Mouse (Mus musculus) B cell, adult (primary cell): ENCODE results near the gene Crx. TPM values are rescaled to one million over a fixed set of nuclear protein-coding genes. Genes with fewer than 3 reads are reported as not detected.

Experiments used
- total RNA-seq: library from RNA; stranded (reverse); gene quantifications from 4 replicates; pipeline ENCODE4 v1.2.4, GENCODE M21; 2023; ENCODE audit not compliant: inconsistent age

The Crx gene
- total RNA-seq = 0.18 TPM in 1 of 4 replicates, not detected in the others

DNA sequence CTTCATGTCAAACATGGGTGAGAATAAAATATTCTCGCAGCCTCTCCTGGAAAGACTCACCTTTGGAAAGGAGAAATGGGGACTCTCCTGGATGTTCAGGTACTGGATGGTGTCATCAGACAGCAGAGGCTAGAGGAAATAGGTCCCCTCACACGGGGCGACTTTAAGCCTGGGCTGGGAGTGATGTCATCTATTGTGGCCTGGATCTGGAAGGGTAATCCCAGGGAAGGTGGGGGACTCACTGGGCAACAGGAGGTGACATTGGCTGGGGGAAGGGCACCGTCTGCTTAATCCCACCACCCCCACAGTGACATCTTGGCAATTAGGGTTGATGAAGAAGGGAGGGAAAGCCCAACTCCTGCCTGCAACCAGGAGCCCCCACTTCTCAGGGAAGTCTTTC is at the start of gene Crx:
TSS of gene Crx (minus strand) at position 213 of the 400 bp plus-strand sequence.

DNA sequence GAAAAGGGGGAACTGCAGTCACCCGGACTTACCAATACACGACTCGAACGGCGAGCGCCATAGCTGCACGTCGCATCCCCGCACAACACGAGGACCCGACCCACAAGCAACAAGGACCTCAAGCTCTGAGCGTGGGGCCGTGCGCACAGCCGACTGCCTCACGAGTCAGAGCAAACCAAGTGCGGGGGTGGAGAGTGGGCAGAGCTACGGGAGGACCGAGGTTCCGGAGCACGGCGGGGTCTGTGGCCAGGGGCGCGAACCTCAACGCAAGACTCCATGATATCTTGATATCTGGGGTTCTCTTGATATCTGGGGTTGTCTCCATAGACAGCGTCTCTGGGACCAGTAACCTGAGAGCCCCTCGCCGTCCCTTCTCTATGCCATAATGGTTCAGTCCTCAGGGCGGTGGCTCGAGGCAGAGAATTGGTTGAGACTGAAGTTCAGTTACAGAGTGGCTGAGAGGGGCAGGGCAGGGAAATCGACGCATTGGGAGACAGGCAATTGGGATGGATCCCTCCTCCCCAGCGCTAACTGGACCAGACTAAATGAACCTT is 42.5 kb upstream of the Crx start, which contains the start of gene Selenow:
TSS of gene Selenow (minus strand) at position 183 of the 554 bp plus-strand sequence.

DNA sequence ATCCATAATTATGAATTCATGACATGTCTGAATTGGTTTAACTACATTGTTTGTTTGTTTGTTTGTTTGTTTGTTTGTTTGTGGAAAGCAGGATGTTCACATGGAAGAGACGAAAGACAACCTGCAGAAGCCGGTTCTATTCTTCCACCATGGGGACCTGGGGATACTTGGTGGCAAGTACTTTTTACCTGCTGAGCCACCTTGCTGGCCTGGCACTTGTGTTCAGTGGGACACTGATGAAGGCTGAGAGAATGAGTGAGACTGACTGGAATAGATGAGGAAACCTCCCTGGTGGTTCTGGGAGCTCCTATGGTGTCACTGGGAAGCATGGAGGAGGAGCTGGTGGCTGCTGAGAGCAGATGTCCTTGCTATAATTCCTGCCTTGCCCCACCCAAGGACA is 2.5 kb upstream of the Crx start, which contains the start of gene Crxos:
TSS of gene Crxos (plus strand) at position 301 of the 400 bp plus-strand sequence.

DNA sequence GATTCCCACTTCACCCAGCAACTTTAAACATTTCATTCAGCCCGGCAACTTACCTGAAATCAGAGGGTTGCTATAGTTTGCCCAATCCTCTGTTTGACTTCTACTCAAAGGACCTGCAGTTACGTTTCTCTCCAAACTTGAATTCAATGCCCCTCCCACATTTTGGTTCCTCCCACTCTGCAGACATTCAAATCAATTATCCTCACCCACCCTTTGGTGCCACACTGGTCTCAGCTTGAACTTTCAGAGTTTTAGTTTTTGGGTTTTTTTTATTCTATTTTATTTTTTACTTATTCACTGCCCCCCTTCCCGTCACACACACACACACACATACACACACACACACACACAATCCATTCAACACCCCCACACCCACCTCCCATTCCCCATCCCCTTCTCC is 40.2 kb downstream of the Crx start, which contains the start of gene Obox6:
TSS of gene Obox6 (minus strand) at position 101 of the 400 bp plus-strand sequence.

Other genes starting within 250 kb of the Crx start
- not detected in 4 replicates for gene Obox3, start 240.1 kb downstream of the Crx start, total RNA-seq
- not detected in 4 replicates for gene Obox5, start 129.8 kb downstream of the Crx start, total RNA-seq
- not detected in 4 replicates for gene Obox6, start 40.3 kb downstream of the Crx start, total RNA-seq
- not detected in 4 replicates for gene Crxos, start 2.6 kb upstream of the Crx start, total RNA-seq
- 148 to 168 TPM (median 152 TPM) in 4 replicates for gene Selenow, start 42.4 kb upstream of the Crx start, total RNA-seq
- gene Nop53, start 66.1 kb upstream of the Crx start, total RNA-seq = 480 to 504 TPM (median 493 TPM) in 4 replicates
- 8.2 to 12.9 TPM (median 11.2 TPM) in 4 replicates for gene Ehd2, start 87.6 kb upstream of the Crx start, total RNA-seq
- 64.3 to 76.7 TPM (median 74.5 TPM) in 4 replicates for gene Bicra, start 168.0 kb upstream of the Crx start, total RNA-seq
- not detected in 4 replicates for gene Zfp541, start 181.8 kb upstream of the Crx start, total RNA-seq
- 339 to 371 TPM (median 351 TPM) in 4 replicates for gene Napa, start 218.5 kb upstream of the Crx start, total RNA-seq
- gene Kptn, start 239.9 kb upstream of the Crx start, total RNA-seq = 43.1 to 52.7 TPM (median 45.8 TPM) in 4 replicates
- 0.19 to 0.29 TPM (median 0.27 TPM) in 4 replicates for gene Slc8a2, start 249.9 kb upstream of the Crx start, total RNA-seq